Mouse (Mus musculus): ENCODE measurements around the gene Oca2. TPM values are rescaled to one million over a fixed set of nuclear protein-coding genes. Genes with fewer than 3 reads are reported as not detected.
A peak's percentile ranks its signal among the peaks of the same experiment; 100 is the strongest.

Oca2 gene
- total and polyA plus RNA-seq, 3 experiments = not detected

DNA sequence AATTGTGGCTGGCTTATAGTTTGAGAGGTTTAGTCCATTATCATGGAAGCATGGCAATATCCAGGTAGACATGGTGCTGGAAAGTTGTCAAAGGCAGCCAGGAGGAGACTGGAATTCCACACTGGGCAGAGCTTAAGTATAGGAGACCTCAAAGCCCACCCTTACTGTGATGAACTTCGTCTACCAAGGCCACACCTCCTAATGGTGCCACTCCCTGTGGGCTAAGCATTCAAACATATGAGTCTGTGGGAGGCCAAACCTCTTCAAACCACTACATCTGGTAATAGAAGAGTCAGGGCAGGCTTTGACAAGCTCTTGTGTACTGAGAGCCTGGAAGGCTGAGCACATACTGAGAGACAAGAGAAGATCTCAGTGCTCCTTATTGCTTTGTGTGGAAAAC is 260.2 kb downstream of the Oca2 start:
- no peaks in the 10 kb centered on the region for H3K36me3 ChIP-seq (ENCODE audit: control insufficient read depth, insufficient read depth, low read length)
- DNase-seq = no peak
- TF ChIP-seq EP300 (IDR thresholded peaks at IDR 0.05; ENCODE audit: insufficient read depth, low read depth, low read length) (no peak), POLR2A (IDR thresholded peaks at IDR 0.05; ENCODE audit: insufficient read depth, low read depth, low read length) (no peak), CTCF (IDR thresholded peaks at IDR 0.05) (no peak)
- H3K27me3 ChIP-seq (ENCODE audit: control insufficient read depth, insufficient read depth, low read length) = no peaks in the 10 kb centered on the region
- intact Hi-C loops (cut with DNase I) = no loop called here
- H3K9ac ChIP-seq (ENCODE audit: low read depth, low read length) = no peak overlapping the region
- WGBS = 49% methylated on average over 1 of the region's 1 CpGs
- H3K4me3 ChIP-seq = no peak overlapping the region
- H3K79me2 ChIP-seq (replicated peaks; ENCODE audit: control insufficient read depth, insufficient read depth, low read length) = no peaks in the 10 kb centered on the region
- H3K4me1 ChIP-seq (ENCODE audit: control insufficient read depth, insufficient read depth, low read length) = no peaks in the 10 kb centered on the region; the same call in 1 of the 2 replicates
- no peak overlapping the region for H3K27ac ChIP-seq

DNA sequence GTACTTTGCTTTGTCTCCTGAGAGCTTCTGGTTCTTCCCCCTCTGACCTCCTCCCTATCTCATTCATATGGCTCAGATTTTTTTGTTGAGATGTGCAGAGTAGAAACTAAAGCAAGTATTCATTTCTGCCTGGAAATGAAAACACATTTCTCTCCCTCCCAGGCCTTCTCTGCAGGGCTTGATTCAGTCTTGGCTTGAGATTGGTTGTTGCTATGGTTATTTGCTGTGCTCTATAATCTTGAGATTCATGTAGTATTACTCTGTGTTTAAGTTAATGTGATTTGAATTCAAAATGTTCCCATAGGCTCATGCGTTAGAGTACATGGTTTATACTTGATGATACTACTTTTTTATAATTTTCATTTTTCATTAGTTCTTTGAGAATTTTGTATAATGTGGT is 260.9 kb downstream of the Oca2 start:
- Histone ChIP-seq H3K27ac (no peak overlapping the region), H3K36me3 (ENCODE audit: control insufficient read depth, insufficient read depth, low read length) (no peaks in the 10 kb centered on the region), H3K4me1 (ENCODE audit: control insufficient read depth, insufficient read depth, low read length) (no peaks in the 10 kb centered on the region; the same call in 1 of the 2 replicates), H3K4me3 (no peak overlapping the region), H3K27me3 (ENCODE audit: control insufficient read depth, insufficient read depth, low read length) (no peaks in the 10 kb centered on the region), H3K79me2 (replicated peaks; ENCODE audit: control insufficient read depth, insufficient read depth, low read length) (no peaks in the 10 kb centered on the region), H3K9ac (ENCODE audit: low read depth, low read length) (no peak overlapping the region)
- intact Hi-C loops (cut with DNase I) = no loop called here
- DNase-seq = no peak
- TF ChIP-seq EP300 (IDR thresholded peaks at IDR 0.05; ENCODE audit: insufficient read depth, low read depth, low read length) = no peak
- TF ChIP-seq POLR2A (IDR thresholded peaks at IDR 0.05; ENCODE audit: insufficient read depth, low read depth, low read length) = no peak
- no peak for TF ChIP-seq CTCF (IDR thresholded peaks at IDR 0.05)
- WGBS = 73% methylated on average over 1 of the region's 1 CpGs

GRCm38 (mm10) chr7:56518581-56518980 is 279.0 kb downstream of the Oca2 start:
- no peak overlapping the region for H3K4me3 ChIP-seq
- H3K79me2 ChIP-seq (replicated peaks; ENCODE audit: control insufficient read depth, insufficient read depth, low read length) = no peaks in the 10 kb centered on the region
- no peak overlapping the region for H3K27ac ChIP-seq
- TF ChIP-seq POLR2A (IDR thresholded peaks at IDR 0.05; ENCODE audit: insufficient read depth, low read depth, low read length) (no peak), EP300 (IDR thresholded peaks at IDR 0.05; ENCODE audit: insufficient read depth, low read depth, low read length) (no peak), CTCF (IDR thresholded peaks at IDR 0.05) (no peak)
- H3K27me3 ChIP-seq (ENCODE audit: control insufficient read depth, insufficient read depth, low read length) = no peaks in the 10 kb centered on the region
- H3K4me1 ChIP-seq (ENCODE audit: control insufficient read depth, insufficient read depth, low read length) = no peaks in the 10 kb centered on the region
- H3K9ac ChIP-seq (ENCODE audit: low read depth, low read length) = no peak overlapping the region
- DNase-seq = no peak
- H3K36me3 ChIP-seq (ENCODE audit: control insufficient read depth, insufficient read depth, low read length) = no peaks in the 10 kb centered on the region
- 52% methylated on average over 1 of the region's 1 CpGs for WGBS
- intact Hi-C loops (cut with DNase I) = no loop called here

- TF ChIP-seq CTCF (IDR thresholded peaks at IDR 0.05) = no peak
- no peak for TF ChIP-seq EP300 (IDR thresholded peaks at IDR 0.05; ENCODE audit: insufficient read depth, low read depth, low read length)
- no peak for TF ChIP-seq POLR2A (IDR thresholded peaks at IDR 0.05; ENCODE audit: insufficient read depth, low read depth, low read length)
- Histone ChIP-seq H3K4me1 (ENCODE audit: control insufficient read depth, insufficient read depth, low read length) (no peaks in the 10 kb centered on the region), H3K4me3 (no peak overlapping the region), H3K9ac (ENCODE audit: low read depth, low read length) (no peak overlapping the region), H3K36me3 (ENCODE audit: control insufficient read depth, insufficient read depth, low read length) (no peaks in the 10 kb centered on the region), H3K79me2 (replicated peaks; ENCODE audit: control insufficient read depth, insufficient read depth, low read length) (no peaks in the 10 kb centered on the region), H3K27me3 (ENCODE audit: control insufficient read depth, insufficient read depth, low read length) (no peaks in the 10 kb centered on the region), H3K27ac (no peak overlapping the region)
- intact Hi-C loops (cut with DNase I) = no loop called here
- DNase-seq = no peak
- under 1% methylated on average over 5 of the region's 5 CpGs for WGBS
Observed at GRCm38 (mm10) chr7:56519741-56520140, 280.2 kb downstream of the Oca2 start.

DNA sequence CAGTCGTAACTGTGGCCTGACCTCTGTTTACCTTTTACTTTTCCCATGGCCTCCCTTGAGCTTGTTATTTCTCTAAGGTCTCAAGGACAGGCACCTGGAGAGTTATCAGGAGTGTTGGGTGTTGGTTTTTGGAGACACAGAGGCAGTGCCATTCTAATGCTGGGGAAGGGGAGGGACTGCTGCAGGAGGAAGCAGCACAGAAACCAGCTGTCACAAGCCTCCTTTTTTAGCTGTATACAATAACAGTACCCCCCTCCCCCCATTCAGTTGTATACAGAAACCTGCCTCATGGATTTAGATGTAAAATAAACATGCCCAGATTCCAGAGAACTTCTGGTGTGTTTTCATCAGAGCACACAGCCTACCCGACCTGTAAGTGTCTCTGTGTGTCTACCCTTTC is 295.3 kb downstream of the Oca2 start:
- H3K4me3 ChIP-seq = no peak overlapping the region
- WGBS = 53% methylated on average over 2 of the region's 2 CpGs
- DNase-seq = no peak
- TF ChIP-seq EP300 (IDR thresholded peaks at IDR 0.05; ENCODE audit: insufficient read depth, low read depth, low read length) (no peak), CTCF (IDR thresholded peaks at IDR 0.05) (no peak), POLR2A (IDR thresholded peaks at IDR 0.05; ENCODE audit: insufficient read depth, low read depth, low read length) (no peak)
- intact Hi-C loops (cut with DNase I) = no loop called here
- no peaks in the 10 kb centered on the region for H3K27me3 ChIP-seq (ENCODE audit: control insufficient read depth, insufficient read depth, low read length)
- H3K4me1 ChIP-seq (ENCODE audit: control insufficient read depth, insufficient read depth, low read length) = no peaks in the 10 kb centered on the region
- no peaks in the 10 kb centered on the region for H3K79me2 ChIP-seq (replicated peaks; ENCODE audit: control insufficient read depth, insufficient read depth, low read length)
- no peaks in the 10 kb centered on the region for H3K36me3 ChIP-seq (ENCODE audit: control insufficient read depth, insufficient read depth, low read length)
- no peak overlapping the region for H3K9ac ChIP-seq (ENCODE audit: low read depth, low read length)
- H3K27ac ChIP-seq = no peak overlapping the region

- Histone ChIP-seq H3K27ac (no peak overlapping the region), H3K4me3 (no peak overlapping the region), H3K36me3 (ENCODE audit: control insufficient read depth, insufficient read depth, low read length) (no peaks in the 10 kb centered on the region), H3K4me1 (ENCODE audit: control insufficient read depth, insufficient read depth, low read length) (no peaks in the 10 kb centered on the region), H3K9ac (ENCODE audit: low read depth, low read length) (no peak overlapping the region), H3K27me3 (ENCODE audit: control insufficient read depth, insufficient read depth, low read length) (peaks cover 2% of the 10 kb centered on the region; the same call in 1 of the 2 replicates), H3K79me2 (replicated peaks; ENCODE audit: control insufficient read depth, insufficient read depth, low read length) (no peaks in the 10 kb centered on the region)
- TF ChIP-seq CTCF (IDR thresholded peaks at IDR 0.05) = no peak
- TF ChIP-seq POLR2A (IDR thresholded peaks at IDR 0.05; ENCODE audit: insufficient read depth, low read depth, low read length) = no peak
- 54% methylated on average over 4 of the region's 4 CpGs for WGBS
- intact Hi-C loops (cut with DNase I) = no loop called here
- peak in 1 of 2 experiments; percentile 4 for DNase-seq
Observed at GRCm38 (mm10) chr7:56549226-56549625, 309.7 kb downstream of the Oca2 start.

Data from heart, adult 2 months (tissue).